Mouse (Mus musculus) gastrocnemius, postnatal 14 days (tissue): ENCODE measurements around the gene Rfxank. TPM values are rescaled to one million over a fixed set of nuclear protein-coding genes. Genes with fewer than 3 reads are reported as not detected.

Experiments used
- DNase-seq: peaks from one replicate; pipeline ENCODE4 v3.0.0; 2021; ENCODE audit warnings: mixed read lengths
- intact Hi-C: fragments of 180-260 bp; cut with DNase I; formaldehyde crosslinking; loops from one replicate; pipeline ENCODE4 v1.15.1; 2025; ENCODE audit warnings: low total_unique reads
- total RNA-seq, 2 experiments: library from RNA; stranded (reverse); gene quantifications; 2 replicates each; pipeline ENCODE4 v1.2.3; 2021

Gene Rfxank
- total RNA-seq, 2 experiments from 2014 or later = 8.1 to 8.8 TPM

- intact Hi-C loops = loop anchor here (5.0 kb wide), 1 partner anchor 32 kb away; no protein-coding TSS in a partner anchor
- no peak for DNase-seq
These were observed 24.1 kb downstream of the Rfxank start for GRCm38 (mm10) chr8:70114892-70115291.

- intact Hi-C loops = loop anchor here (5.0 kb wide), 1 partner anchor 33 kb away; no protein-coding TSS in a partner anchor
- no peak for DNase-seq
These were observed 24.5 kb downstream of the Rfxank start for GRCm38 (mm10) chr8:70114488-70114887.

- intact Hi-C loops = loop anchor here (5.0 kb wide), 1 partner anchor 35 kb away; no protein-coding TSS in a partner anchor
- no peak for DNase-seq
These were observed 26.4 kb downstream of the Rfxank start for GRCm38 (mm10) chr8:70112401-70113016.

- intact Hi-C loops = loop anchor here (5.0 kb wide), 1 partner anchor 36 kb away; no protein-coding TSS in a partner anchor
- DNase-seq = no peak
These were observed 27.7 kb downstream of the Rfxank start for GRCm38 (mm10) chr8:70111192-70111795.

GRCm38 (mm10) chr8:70110451-70110850, 28.5 kb downstream of the Rfxank start:
- DNase-seq = no peak
- intact Hi-C loops = loop anchor here (5.0 kb wide), 1 partner anchor 37 kb away; no protein-coding TSS in a partner anchor

GRCm38 (mm10) chr8:70104922-70105321, 34.0 kb downstream of the Rfxank start:
- intact Hi-C loops = loop anchor here (5.0 kb wide), 1 partner anchor 62 kb away; no protein-coding TSS in a partner anchor

GRCm38 (mm10) chr8:70104506-70104905, 34.4 kb downstream of the Rfxank start:
- DNase-seq = peak; percentile 24

More at GRCm38 (mm10) chr8:70104922-70105321, 34.0 kb downstream of the Rfxank start:
- no peak for DNase-seq

GRCm38 (mm10) chr8:70100241-70100640, 38.7 kb downstream of the Rfxank start:
- DNase-seq = no peak
- intact Hi-C loops = no loop called here

More at GRCm38 (mm10) chr8:70104506-70104905, 34.4 kb downstream of the Rfxank start:
- intact Hi-C loops = no loop called here

- intact Hi-C loops = loop anchor here (5.0 kb wide), 1 partner anchor 63 kb away; no protein-coding TSS in a partner anchor
- DNase-seq = no peak
These were observed 39.7 kb downstream of the Rfxank start for GRCm38 (mm10) chr8:70099276-70099675.

- intact Hi-C loops = no loop called here
- DNase-seq = no peak
These were observed 46.2 kb downstream of the Rfxank start for GRCm38 (mm10) chr8:70092786-70093185.

- DNase-seq = no peak
- intact Hi-C loops = loop anchor here (5.0 kb wide), 1 partner anchor 78 kb away; no protein-coding TSS in a partner anchor
These were observed 49.5 kb downstream of the Rfxank start for GRCm38 (mm10) chr8:70089296-70089960.

- intact Hi-C loops = loop anchor here (5.0 kb wide), 1 partner anchor 79 kb away; no protein-coding TSS in a partner anchor
- peak; percentile 38 for DNase-seq
These were observed 50.9 kb downstream of the Rfxank start for GRCm38 (mm10) chr8:70087836-70088650.

- DNase-seq = no peak
- intact Hi-C loops = loop anchor here (5.0 kb wide), 1 partner anchor 80 kb away; no protein-coding TSS in a partner anchor
These were observed 51.7 kb downstream of the Rfxank start for GRCm38 (mm10) chr8:70087237-70087636.

- intact Hi-C loops = loop anchor here (5.0 kb wide), 1 partner anchor 81 kb away; no protein-coding TSS in a partner anchor
These were observed 52.8 kb downstream of the Rfxank start for GRCm38 (mm10) chr8:70086151-70086550.

GRCm38 (mm10) chr8:70084191-70085065, 54.5 kb downstream of the Rfxank start:
- intact Hi-C loops = loop anchor here (5.0 kb wide), 1 partner anchor 83 kb away; no protein-coding TSS in a partner anchor
- DNase-seq = no peak

More at GRCm38 (mm10) chr8:70086151-70086550, 52.8 kb downstream of the Rfxank start:
- DNase-seq = no peak

GRCm38 (mm10) chr8:70083285-70083684, 55.7 kb downstream of the Rfxank start, which contains the start of gene Hapln4:
Hapln4 (plus strand) TSS chr8:70083457.
- no peak for DNase-seq
- intact Hi-C loops = no loop called here

- intact Hi-C loops = no loop called here
- DNase-seq = no peak
These were observed 57.0 kb downstream of the Rfxank start for GRCm38 (mm10) chr8:70081976-70082375.
